Mouse (Mus musculus): Measurements from ENCODE around the gene Hp1bp3. TPM values are rescaled to one million over a fixed set of nuclear protein-coding genes. Genes with fewer than 3 reads are reported as not detected.

Hp1bp3 gene
- polyA plus RNA-seq, 1 experiment from 2014 or later = 197 TPM

Other genes starting within 250 kb of the Hp1bp3 start
- gene Eif4g3, start 223.3 kb upstream of the Hp1bp3 start, polyA plus RNA-seq (2014; fragmentation: Nextera tagmentation; extraction: Ambion mirVana) = 64.9 and 71.4 TPM in 2 replicates
- 12.8 and 14.8 TPM in 2 replicates for gene Sh2d5, start 34.1 kb downstream of the Hp1bp3 start, polyA plus RNA-seq (2014; fragmentation: Nextera tagmentation; extraction: Ambion mirVana)
- gene Kif17, start 34.1 kb downstream of the Hp1bp3 start, polyA plus RNA-seq (2014; fragmentation: Nextera tagmentation; extraction: Ambion mirVana) = 3.7 and 4.3 TPM in 2 replicates
- 190 and 208 TPM in 2 replicates for gene Ddost, start 88.4 kb downstream of the Hp1bp3 start, polyA plus RNA-seq (2014; fragmentation: Nextera tagmentation; extraction: Ambion mirVana)
- 49.0 and 67.6 TPM in 2 replicates for gene Pink1, start 110.0 kb downstream of the Hp1bp3 start, polyA plus RNA-seq (2014; fragmentation: Nextera tagmentation; extraction: Ambion mirVana)
- 7.9 and 8.5 TPM in 2 replicates for gene Cda, start 151.7 kb downstream of the Hp1bp3 start, polyA plus RNA-seq (2014; fragmentation: Nextera tagmentation; extraction: Ambion mirVana)
- 5.9 and 9.1 TPM in 2 replicates for gene Fam43b, start 180.2 kb downstream of the Hp1bp3 start, polyA plus RNA-seq (2014; fragmentation: Nextera tagmentation; extraction: Ambion mirVana)
- gene Mul1, start 218.4 kb downstream of the Hp1bp3 start, polyA plus RNA-seq (2014; fragmentation: Nextera tagmentation; extraction: Ambion mirVana) = 15.3 and 18.6 TPM in 2 replicates
- gene Camk2n1, start 238.0 kb downstream of the Hp1bp3 start, polyA plus RNA-seq (2014; fragmentation: Nextera tagmentation; extraction: Ambion mirVana) = 19.6 and 25.8 TPM in 2 replicates

Data from neural tube, embryonic 14.5 days (tissue).